Comparison of ENCODE assay signal across 8 mouse cellular contexts in the genomic region with DNA sequence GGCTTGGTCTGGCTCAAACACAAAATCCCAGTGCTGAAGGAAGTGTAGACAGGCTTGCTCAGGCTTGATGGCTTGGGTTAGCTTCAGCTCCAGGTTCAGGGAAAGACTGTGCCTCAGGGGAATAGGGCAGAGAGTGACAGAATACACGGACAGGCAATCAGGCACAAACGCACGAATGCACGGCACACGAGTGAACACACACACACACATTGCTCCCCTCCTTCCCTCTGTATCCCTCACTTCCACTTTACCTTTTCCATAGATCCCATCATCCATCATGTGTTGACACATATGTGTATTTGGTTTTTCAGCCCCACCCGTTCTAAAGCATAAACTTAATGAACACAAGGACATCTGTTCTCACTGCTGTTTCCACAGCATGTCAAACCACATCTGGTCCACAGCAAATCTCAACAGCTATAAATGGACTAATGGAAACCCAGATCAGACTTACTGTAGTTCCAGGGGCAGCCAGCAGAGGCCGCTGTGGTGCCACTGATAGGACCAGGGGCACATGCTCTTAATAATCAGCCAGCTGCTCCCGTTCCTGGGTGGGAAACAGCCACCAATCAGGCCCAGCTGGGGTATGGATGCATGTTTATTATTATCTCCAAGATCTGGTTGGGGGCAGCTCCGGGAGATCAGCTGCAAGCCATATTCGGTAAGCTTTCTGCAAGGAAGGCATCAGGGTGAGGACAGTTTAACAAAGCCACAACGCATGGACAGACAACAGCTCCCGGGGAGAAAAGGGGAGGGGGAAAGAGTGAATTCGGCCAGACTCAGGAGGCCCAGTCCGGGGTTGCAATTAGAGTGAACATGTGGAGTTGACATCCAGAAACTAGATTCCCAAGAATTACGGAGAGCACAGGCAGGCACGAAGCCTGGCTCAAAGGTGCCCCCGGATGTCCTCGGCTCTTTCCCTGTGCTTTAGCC. TPM values are rescaled to one million over a fixed set of nuclear protein-coding genes. Genes with fewer than 3 reads are reported as not detected.
DNase-seq lines count a peak whose midpoint lies in the region; ATAC-seq lines count a peak whose summit lies in the region.

No protein-coding gene starts in this region.

- H3K4me2 ChIP-seq in intestine, embryonic 15.5 days (replicated peaks): peak overlapping the region; percentile 52
- H3K4me2 ChIP-seq in midbrain, embryonic 11.5 days: peak overlapping the region; percentile 35; the same call in 1 of the 2 replicates

- H3K27ac ChIP-seq in intestine, embryonic 15.5 days: no peak overlapping the region
- no peak overlapping the region for H3K27ac ChIP-seq in midbrain, embryonic 11.5 days (ENCODE audit: low read depth, low read length)

- H3K36me3 ChIP-seq in intestine, embryonic 15.5 days: no peaks in the 10 kb centered on the region
- no peaks in the 10 kb centered on the region for H3K36me3 ChIP-seq in midbrain, embryonic 11.5 days (ENCODE audit: control insufficient read depth, insufficient read depth, low read length)

- 0 out of 2 replicates have a peak overlapping the region, but pooled peaks have one; percentile 3 for H3K4me3 ChIP-seq in intestine, embryonic 15.5 days (replicated peaks)
- H3K4me3 ChIP-seq in midbrain, embryonic 11.5 days (ENCODE audit: low read depth, low read length): no peak overlapping the region

- intact Hi-C loops in gastrocnemius, postnatal 36 days (cut with DNase I): loop anchor here (2.0 kb wide), 2 partner anchors 78 to 230 kb away; no protein-coding TSS in a partner anchor
- intact Hi-C loops in left cerebral cortex, postnatal 14 days (cut with DNase I): loop anchor here (1.0 to 5.0 kb wide), 4 partner anchors 78 to 383 kb away; partner anchors contain the start of gene Galnt10

- DNase-seq in adrenal gland, adult (ENCODE audit: inconsistent age in 2 of 2, low spot score in 1 of 2): peak; percentile 78 to 94
- DNase-seq in embryo, embryonic 11 days: peak; percentile 90
- peak; percentile 64 to 78 for DNase-seq in gastrocnemius, postnatal 36 days
- DNase-seq in left cerebral cortex, postnatal 14 days (ENCODE audit: low spot score in 2 of 2): peak; percentile 82 to 86
- peak; percentile 100 for DNase-seq in midbrain, embryonic 11.5 days (ENCODE audit: low spot score, missing footprints)
- peak; percentile 91 for DNase-seq in right cerebral cortex, postnatal 4 days
- DNase-seq in yolk sac, embryonic 10.5 days (ENCODE audit: low spot score): peak; percentile 84

- H3K9me3 ChIP-seq in intestine, embryonic 15.5 days: no peaks in the 10 kb centered on the region
- no peaks in the 10 kb centered on the region for H3K9me3 ChIP-seq in midbrain, embryonic 11.5 days (ENCODE audit: control insufficient read depth, low read length)

- peak; percentile 87 for ATAC-seq in intestine, embryonic 15.5 days
- ATAC-seq in midbrain, embryonic 11.5 days (ENCODE audit: low FRiP score): peak; percentile 70

- peaks cover 4% of the 10 kb centered on the region; the same call in 1 of the 2 replicates for H3K4me1 ChIP-seq in intestine, embryonic 15.5 days (replicated peaks)
- peaks cover 22% of the 10 kb centered on the region for H3K4me1 ChIP-seq in midbrain, embryonic 11.5 days (ENCODE audit: control insufficient read depth, insufficient read depth, low read length)

- WGBS in intestine, embryonic 15.5 days: 36% methylated on average over 18 of the region's 18 CpGs
- WGBS in midbrain, embryonic 11.5 days: 30% methylated on average over 18 of the region's 18 CpGs

- H3K27me3 ChIP-seq in intestine, embryonic 15.5 days (replicated peaks): no peaks in the 10 kb centered on the region
- no peaks in the 10 kb centered on the region; the same call in 1 of the 2 replicates for H3K27me3 ChIP-seq in midbrain, embryonic 11.5 days (ENCODE audit: control insufficient read depth, insufficient read depth, low read length)

- peak overlapping the region; percentile 14; the same call in 1 of the 2 replicates for H3K9ac ChIP-seq in intestine, embryonic 15.5 days
- H3K9ac ChIP-seq in midbrain, embryonic 11.5 days (ENCODE audit: low read length): peak overlapping the region; percentile 6; the same call in 1 of the 2 replicates

RNA-seq across cellular contexts. Expression of gene Mfap3, which starts 30.4 kb away (rescaled TPM):
- 1 to 10 TPM; 6.0 to 7.3 TPM for total RNA-seq in gastrocnemius, postnatal 36 days (2021)
- polyA plus RNA-seq in intestine, embryonic 15.5 days (2015; fragmentation: Nextera tagmentation; extraction: Ambion mirVana): 33.5 and 39.5 TPM in 2 replicates
- 10 to 100 TPM; 25.7 to 28.8 TPM for total RNA-seq in left cerebral cortex, postnatal 14 days (2021)
- 61.9 and 66.0 TPM in 2 replicates for polyA plus RNA-seq in midbrain, embryonic 11.5 days (2014; fragmentation: Nextera tagmentation; extraction: Ambion mirVana)

RNA-seq across cellular contexts. Expression of gene Fam114a2, which starts 30.5 kb away (rescaled TPM):
- 10 to 100 TPM; 45.6 to 48.0 TPM for total RNA-seq in gastrocnemius, postnatal 36 days (2021)
- 81.4 and 83.0 TPM in 2 replicates for polyA plus RNA-seq in intestine, embryonic 15.5 days (2015; fragmentation: Nextera tagmentation; extraction: Ambion mirVana)
- total RNA-seq in left cerebral cortex, postnatal 14 days (2021): 10 to 100 TPM; 29.7 to 33.1 TPM
- 52.5 and 56.4 TPM in 2 replicates for polyA plus RNA-seq in midbrain, embryonic 11.5 days (2014; fragmentation: Nextera tagmentation; extraction: Ambion mirVana)
